Mouse (Mus musculus) cortical plate, adult 2 months (tissue): ENCODE data around the gene Lamc2. TPM values are rescaled to one million over a fixed set of nuclear protein-coding genes. Genes with fewer than 3 reads are reported as not detected.

Experiments
- H3K27ac ChIP-seq: fragments of 200-500 bp; 2 replicates; pipeline ENCODE4 v1.5.1; 2012; ENCODE audit warnings: low read length, control low read depth, inconsistent platforms; ENCODE audit not compliant: insufficient read depth
- H3K4me1 ChIP-seq: fragments of 200-500 bp; 2 replicates; pipeline ENCODE4 v1.6.1; 2011; ENCODE audit warnings: low read length; ENCODE audit not compliant: control insufficient read depth, insufficient read depth
- H3K4me3 ChIP-seq: fragments of 200-500 bp; 2 replicates; pipeline ENCODE4 v1.5.1; 2011; ENCODE audit warnings: mild to moderate bottlenecking, low read length, control low read depth; ENCODE audit not compliant: insufficient read depth
- CTCF ChIP-seq: fragments of 200-500 bp; IDR thresholded peaks from 2 replicates; pipeline ENCODE4 v1.5.1; 2011; ENCODE audit warnings: mild to moderate bottlenecking, control low read depth, low read length; ENCODE audit not compliant: insufficient read depth; ENCODE audit errors: extremely low read depth
- POLR2A ChIP-seq: fragments of 200-500 bp; IDR thresholded peaks from 2 replicates; pipeline ENCODE4 v1.6.1; 2011; ENCODE audit warnings: mild to moderate bottlenecking, low read length, control low read depth; ENCODE audit not compliant: insufficient read depth; ENCODE audit errors: extremely low read depth
- polyA plus RNA-seq: library from polyadenylated mRNA; depleted of rRNA; stranded (reverse); fragments of >200 nt; gene quantifications from 2 replicates; pipeline ENCODE4 v1.2.3, GENCODE M21; 2012

Gene Lamc2
- polyA plus RNA-seq, 1 experiment: 8.1 TPM

DNA sequence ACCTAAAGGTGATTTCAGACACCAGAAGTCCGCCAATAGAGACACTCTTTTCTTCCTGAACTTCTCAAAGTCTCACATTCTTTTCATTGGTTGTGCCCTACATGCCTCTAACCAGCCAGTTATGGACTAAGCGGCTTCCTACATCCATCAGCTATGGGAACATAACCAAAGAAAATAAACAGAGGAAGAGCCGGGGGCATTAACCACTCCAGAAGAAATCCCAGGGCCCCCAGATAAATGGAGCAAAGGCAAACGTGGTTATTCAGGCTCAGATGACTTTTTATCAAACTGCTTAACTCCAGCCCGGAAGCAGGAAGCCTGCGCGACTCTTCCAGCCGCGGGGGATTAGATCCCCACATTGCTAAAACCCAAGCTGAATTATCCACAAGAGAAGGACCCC lies 85.3 kb downstream of the Lamc2 start:
- TF ChIP-seq CTCF (no peak), POLR2A (no peak)
- no peak overlapping the region for H3K4me3 ChIP-seq
- H3K27ac ChIP-seq: no peak overlapping the region
- H3K4me1 ChIP-seq: no peaks in the 10 kb centered on the region

DNA sequence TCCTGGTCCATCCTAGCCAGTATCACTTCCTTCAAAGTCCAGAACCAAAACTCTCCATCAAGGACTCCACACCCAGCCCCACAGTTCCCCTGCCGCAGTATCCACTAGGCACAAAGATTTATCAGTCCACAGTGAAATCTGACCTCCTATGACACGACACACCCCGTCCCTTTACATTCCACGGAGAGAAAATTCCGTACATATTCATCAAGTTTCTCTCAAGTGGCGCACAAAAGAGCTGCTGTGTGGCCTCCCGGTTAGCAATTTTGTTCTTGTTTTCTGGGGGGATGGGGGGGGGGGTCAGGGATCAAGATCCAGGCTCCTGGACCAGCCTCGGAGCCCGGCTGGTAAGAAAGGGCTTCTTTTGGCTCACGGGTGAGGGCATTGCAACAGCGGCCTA lies 87.7 kb downstream of the Lamc2 start:
- Histone ChIP-seq H3K27ac (no peak overlapping the region), H3K4me1 (no peaks in the 10 kb centered on the region), H3K4me3 (no peak overlapping the region)
- TF ChIP-seq CTCF (no peak), POLR2A (no peak)

GRCm38 (mm10) chr1:153097017-153097675 lies 89.1 kb downstream of the Lamc2 start:
- no peak overlapping the region for H3K27ac ChIP-seq
- H3K4me1 ChIP-seq: no peaks in the 10 kb centered on the region
- no peak for TF ChIP-seq CTCF
- H3K4me3 ChIP-seq: no peak overlapping the region

GRCm38 (mm10) chr1:153095826-153096727 lies 90.2 kb downstream of the Lamc2 start:
- TF ChIP-seq CTCF: no peak
- TF ChIP-seq POLR2A: no peak
- Histone ChIP-seq H3K4me1 (no peaks in the 10 kb centered on the region), H3K27ac (no peak overlapping the region), H3K4me3 (no peak overlapping the region)

- Histone ChIP-seq H3K4me1 (no peaks in the 10 kb centered on the region), H3K4me3 (no peak overlapping the region), H3K27ac (no peak overlapping the region)
- no peak for TF ChIP-seq POLR2A
- no peak for TF ChIP-seq CTCF
These were observed 90.9 kb downstream of the Lamc2 start for GRCm38 (mm10) chr1:153095328-153095727.

DNA sequence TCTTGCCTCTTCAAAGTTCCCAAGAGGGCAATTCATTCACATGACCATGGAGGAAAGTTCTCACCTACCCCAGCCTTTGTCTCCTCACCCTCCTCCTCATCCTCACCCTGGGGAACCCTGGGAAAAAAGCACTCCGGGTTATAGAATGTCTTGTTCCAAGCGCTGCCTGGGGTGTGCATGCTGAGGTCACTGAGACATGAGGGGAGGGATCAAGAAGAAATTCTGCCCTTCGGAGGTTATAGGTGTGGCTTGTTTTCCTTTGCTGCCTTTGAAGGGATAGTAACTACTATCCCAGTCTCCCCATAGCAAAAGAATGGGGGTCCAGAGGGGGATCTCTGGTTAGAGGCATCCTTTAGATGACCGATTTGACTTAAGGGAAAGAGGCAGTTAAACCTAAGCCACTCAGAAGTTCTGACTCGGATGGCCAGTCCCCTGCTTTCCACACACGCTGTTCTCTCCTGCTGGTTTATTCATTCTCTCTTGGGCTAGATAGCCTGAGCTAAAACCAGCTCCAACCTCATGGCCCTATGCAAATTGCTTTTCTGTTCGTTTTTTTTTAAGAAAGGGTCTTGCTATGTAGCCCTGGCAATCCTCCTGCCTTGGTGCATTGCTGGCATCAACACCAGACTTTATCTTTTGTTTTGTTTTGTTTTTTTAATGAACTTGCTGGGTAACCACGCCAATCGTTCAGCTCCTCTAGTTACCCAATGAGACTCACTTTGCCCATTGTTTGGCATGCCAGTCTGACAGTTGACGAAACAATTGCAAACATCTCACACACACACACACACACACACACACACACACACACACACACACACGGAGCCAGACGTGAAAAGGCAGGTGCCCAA lies 91.8 kb downstream of the Lamc2 start:
- Histone ChIP-seq H3K27ac (no peak overlapping the region), H3K4me1 (no peaks in the 10 kb centered on the region), H3K4me3 (no peak overlapping the region)
- TF ChIP-seq POLR2A: no peak
- TF ChIP-seq CTCF: no peak

GRCm38 (mm10) chr1:153093581-153093980 lies 92.7 kb downstream of the Lamc2 start:
- TF ChIP-seq CTCF: no peak
- TF ChIP-seq POLR2A: no peak

DNA sequence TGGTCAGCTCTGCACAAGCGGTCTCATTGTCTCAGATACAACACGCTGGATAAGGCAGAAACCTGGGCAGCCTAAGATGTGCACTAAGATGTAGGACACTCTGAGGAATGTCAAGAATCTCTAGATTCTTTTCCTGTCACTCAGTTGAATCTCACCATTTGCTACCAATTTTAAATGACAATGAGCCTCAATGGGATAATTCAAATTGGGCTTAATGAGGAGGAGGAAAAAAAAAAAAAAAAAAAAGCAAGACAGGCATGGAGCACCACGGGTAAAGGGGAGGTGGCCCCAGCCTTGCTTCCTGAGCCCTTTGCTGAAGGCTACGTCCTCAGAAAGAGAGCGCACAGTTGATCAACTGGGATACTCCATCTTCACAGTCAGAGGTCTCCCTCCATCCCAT lies 93.1 kb downstream of the Lamc2 start:
- no peak overlapping the region for H3K27ac ChIP-seq
- no peaks in the 10 kb centered on the region for H3K4me1 ChIP-seq
- TF ChIP-seq CTCF (no peak), POLR2A (no peak)
- H3K4me3 ChIP-seq: no peak overlapping the region

More at GRCm38 (mm10) chr1:153093581-153093980, 92.7 kb downstream of the Lamc2 start:
- no peak overlapping the region for H3K27ac ChIP-seq
- H3K4me3 ChIP-seq: no peak overlapping the region
- no peaks in the 10 kb centered on the region for H3K4me1 ChIP-seq

GRCm38 (mm10) chr1:153092237-153092975 lies 93.8 kb downstream of the Lamc2 start:
- Histone ChIP-seq H3K4me3 (no peak overlapping the region), H3K4me1 (no peaks in the 10 kb centered on the region), H3K27ac (no peak overlapping the region)
- TF ChIP-seq CTCF (peak; percentile 66), POLR2A (no peak)
